Mouse (Mus musculus): ENCODE measurements at regions not wholly inside any gene's neighbourhood (a gene's known extent, or its start where the extent isn't known, plus 50 kb on each side); places are given as distances from the start of the nearest gene placed in this dataset.

DNA sequence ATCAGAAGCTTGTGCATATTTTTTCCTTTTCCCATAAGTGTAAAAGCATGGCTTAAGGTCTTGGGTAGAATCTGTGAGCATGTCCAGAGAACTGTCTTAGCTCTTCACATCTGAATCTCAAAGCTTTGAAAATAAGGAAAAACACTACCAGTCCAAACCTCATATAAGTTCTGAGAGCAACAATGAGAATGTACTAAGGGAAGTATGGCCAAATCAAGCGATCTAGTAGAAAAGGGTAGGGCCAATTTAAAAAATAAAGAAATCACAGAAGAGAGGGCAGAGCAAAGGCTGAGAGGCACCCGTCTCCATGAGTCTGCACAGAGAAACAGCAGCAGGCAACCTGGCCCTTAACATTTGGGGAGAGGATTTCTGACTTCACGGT, 161.7 kb upstream of the Tmem161b start:
- no peak for TF ChIP-seq EP300 (IDR thresholded peaks at IDR 0.05; ENCODE audit: low read depth)
- no peak for TF ChIP-seq CTCF (IDR thresholded peaks at IDR 0.05; ENCODE audit: low read depth)

All from heart, postnatal 0 days (tissue).